Mouse (Mus musculus) retina, postnatal 1 day (tissue): ENCODE measurements around the gene Gramd4.
"Not testable (repeated sequence)": the region's sequence is repeated elsewhere in the genome, so short reads cannot be mapped to it uniquely, and the experiment has no call there.

Experiments
- DNase-seq: peaks from one replicate; pipeline ENCODE4 v3.0.0-alpha.2; 2012

The Gramd4 gene

GRCm38 (mm10) chr15:86091998-86092670, 34.6 kb downstream of the Gramd4 start:
- DNase-seq, result no peak

DNA sequence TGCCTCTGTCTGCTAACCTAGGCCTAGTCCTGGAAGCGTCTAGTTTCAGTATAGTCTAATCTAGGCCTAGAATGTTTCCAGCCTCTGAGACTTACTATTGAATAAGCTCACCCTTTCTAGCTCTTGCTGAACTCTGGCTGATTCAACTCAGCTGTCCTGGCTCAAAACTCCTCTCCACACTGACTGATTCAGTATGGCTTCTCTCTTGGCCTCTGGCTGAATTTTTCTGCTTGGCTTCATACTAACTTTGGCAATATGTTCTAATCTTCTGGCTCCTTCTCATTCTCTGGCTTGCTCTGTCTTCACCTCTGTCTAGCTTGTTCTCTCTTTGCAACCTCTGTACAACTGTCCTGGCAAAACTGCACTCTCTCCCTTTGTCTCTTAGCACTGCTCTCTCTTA, 35.7 kb downstream of the Gramd4 start:
- no peak for DNase-seq

DNA sequence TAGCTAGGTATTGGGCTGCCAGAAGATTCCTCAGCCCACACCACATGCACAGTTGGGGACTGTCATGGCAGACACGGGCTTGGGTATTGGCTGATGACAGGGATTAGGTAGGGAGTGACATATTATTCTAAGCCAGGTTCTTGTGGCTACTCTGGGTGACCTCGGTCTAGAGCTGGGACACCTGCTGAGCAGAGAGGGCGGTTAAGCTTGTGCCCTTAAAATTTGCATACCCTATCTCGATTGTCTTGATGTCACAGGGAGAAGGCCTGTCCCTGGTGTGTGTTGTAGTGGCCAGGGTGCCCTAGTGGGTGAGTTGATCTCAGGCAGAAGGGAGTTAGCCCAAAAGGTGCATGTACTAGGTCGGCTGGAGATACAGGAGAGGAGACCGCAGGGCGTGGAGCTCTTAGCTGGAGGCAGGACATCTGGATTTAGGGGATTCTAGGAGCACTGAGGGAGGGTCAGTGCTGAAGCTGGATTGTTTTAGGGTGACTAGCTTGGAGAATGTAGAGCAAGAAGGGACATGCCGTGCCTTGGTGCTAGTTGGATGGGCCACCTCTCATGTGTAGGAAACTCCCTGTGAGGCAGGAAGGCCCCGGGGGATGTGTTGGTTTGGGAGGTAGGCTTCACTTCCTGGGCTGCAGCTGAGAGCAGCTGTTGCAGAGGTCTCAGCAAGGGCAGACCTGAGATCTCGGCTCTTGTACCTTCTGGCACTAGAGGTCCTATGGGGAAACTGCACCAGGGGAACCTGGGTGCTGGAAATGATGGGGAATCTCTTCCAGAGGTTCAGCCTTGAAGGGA, 37.0 kb downstream of the Gramd4 start:
- DNase-seq, result no peak

DNA sequence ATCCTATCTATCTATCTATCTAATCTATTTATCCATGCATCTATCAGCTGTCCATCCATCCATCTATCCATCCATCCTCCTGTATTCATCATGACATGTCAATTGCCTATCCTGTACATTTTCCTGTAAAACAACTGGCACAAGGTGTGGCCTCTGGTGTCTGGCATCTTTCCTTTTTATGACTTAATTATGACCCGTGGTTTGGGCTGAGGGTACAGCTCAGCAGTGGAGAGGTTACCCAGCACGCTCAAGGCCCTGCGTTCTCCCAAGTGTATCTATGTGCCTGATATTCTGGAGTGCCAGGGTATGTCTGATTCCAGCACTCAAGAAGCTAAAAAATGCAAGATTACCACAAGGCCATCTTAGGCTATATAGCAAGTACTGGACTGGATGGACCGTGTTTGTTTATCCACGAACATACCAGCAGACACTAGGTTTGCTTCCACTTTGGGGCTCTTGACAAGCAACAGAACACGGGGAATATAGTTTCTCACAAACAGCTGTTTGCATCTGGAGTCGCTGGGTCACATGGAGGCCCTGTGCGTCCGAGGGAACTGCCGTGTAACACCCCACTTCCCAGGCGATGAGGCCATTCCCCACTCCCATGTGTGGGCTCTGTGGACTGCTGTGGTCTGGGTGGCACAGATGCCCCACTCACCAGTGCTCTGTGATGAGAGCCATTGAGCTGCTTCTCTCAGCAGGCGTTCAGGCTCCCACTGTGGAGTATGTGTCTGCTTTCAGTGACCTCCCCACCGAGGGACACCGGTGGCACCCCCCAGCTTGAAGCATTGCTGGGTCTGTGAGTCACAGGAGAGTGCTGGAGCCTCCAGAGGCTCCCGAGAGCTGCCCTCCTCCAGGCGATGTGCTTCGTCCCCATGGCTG, 38.5 kb downstream of the Gramd4 start:
- DNase-seq, result no peak

DNA sequence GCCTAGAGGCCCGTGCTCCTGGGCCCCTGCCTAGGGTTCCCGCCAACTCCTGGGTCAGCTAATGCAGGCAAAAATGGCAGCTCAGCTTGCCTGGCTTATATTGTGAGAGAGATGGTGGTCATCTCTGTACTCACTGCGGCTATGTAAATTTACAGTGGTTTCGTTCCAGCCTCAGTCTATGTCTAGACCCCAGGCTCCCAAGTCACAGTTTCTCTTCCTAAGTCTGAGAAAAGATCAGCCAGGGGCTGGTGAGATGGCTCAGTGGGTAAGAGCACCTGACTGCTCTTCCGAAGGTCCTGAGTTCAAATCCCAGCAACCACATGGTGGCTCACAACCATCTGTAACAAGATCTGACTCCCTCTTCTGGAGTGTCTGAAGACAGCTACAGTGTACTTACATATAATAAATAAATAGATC, 39.1 kb downstream of the Gramd4 start:
- not testable (repeated sequence) for DNase-seq

DNA sequence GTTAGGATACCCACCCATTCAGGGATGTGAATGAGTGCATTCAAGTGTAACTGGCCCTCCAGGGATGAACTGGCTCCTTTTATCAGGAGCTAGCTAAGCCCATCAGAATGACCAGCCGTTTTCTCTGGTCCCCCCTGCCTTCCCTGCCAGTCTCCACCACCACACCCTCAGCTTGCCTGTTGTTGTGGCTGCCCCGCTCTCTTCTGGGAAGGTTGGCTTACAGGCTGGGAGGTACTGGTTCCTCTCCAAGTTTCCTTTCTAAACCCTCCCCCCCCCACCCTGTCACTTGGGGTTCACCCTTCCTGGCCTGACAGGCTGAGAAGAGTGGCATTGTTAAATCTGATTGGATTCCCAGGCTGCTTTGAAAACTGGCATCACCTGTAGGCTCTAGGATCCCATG, 40.4 kb downstream of the Gramd4 start:
- peak; percentile 29 for DNase-seq

GRCm38 (mm10) chr15:86101585-86101984, 44.1 kb downstream of the Gramd4 start:
- DNase-seq, result no peak

DNA sequence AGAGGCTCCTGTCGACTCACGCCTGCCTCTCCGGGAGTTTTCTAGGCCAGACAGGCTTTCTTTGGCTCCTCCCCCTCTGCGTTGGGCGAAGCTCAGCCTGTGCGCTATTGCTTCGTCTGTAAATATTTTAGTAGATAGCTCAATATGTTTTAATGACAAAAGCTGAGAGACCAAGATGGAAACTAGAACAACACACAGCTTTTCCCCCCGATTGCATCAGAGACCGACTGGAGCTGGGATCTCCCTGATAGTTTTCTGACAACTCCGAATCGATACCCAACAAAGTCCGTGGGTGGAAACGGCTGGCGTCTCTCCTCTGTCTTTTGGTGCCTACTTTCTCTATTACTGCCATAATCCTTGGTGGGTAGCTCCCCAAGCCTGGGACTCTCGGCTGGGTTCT, 44.8 kb downstream of the Gramd4 start:
- no peak for DNase-seq

DNA sequence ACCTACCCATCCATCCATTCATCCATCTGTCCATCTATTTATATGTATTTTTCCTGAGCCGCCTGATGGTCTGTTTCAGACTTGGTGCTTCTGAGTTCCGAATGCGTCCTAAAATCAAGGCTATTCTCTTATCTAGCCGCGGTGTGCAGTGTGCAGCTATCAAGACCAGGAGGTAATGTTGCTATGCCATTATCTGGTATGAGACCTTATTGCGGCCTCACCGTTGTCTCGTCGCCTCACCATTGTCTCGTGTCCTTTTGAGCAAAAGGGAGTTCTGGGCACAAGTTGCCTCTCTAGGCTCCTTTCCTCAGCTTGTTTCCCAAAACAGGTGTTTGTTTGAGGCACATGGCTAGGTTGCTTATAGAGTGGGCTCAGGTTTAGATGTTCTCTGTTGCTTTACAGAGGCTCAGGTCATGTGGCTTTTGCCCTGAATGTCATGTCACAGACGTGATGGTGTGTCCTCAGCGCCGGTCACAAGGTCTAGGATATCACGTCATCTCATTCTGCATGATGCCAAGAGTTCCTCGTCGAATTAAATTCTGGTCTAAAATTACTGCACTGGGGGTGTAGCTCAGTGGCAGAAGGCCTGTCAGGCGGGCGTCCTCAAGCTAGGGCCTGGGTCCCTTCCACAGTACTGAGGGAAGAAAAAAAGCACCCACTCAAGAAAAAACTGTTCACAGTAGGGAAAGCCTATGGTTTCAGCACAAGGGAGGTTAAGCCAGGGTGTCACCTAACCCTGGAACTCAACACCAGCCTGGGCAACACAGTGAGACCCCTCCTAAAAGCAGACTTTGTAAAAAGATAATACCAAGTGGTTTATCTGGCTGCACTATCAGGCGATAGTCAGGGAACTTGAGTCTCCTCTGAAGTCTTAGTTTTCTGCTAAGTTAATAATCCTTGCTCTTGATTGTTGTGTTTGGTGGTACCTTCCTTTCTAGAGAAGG, 47.2 kb downstream of the Gramd4 start:
- DNase-seq, result no peak

DNA sequence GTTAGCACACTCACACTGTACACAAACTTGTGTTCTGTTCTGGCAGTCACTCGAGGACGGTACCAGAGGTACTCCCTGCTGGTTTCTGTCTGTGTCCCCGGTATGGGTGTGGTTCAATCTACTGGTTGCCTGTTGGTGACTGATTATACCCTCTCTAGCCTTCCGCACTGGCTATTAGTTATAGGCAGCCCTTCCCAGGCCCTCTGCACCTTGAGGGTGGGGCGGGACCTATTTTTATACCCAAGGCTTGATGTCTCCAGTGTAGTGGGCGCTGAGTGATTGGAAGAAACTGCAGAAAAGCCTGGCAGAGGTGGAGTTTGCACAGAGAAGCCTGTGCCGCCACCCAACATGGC, 47.8 kb downstream of the Gramd4 start:
- no peak for DNase-seq

DNA sequence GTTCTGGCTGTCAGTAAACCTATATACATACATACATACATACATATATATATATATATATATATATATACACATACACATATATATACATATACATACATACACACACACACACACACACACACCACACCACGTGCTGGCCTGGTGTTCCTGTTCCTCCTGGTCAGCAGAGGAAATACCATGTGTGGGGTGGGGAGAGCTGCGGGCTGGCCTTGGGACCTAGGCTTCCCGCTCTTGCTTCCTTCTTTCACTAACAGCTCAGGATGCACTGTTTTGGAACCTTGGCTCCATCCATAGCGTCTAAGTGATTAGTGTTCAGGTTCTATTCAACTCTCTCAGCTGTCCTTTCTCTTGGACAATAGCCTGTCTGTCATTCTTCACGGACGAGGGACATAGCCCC, 48.3 kb downstream of the Gramd4 start:
- DNase-seq, result no peak

- peak; percentile 47 for DNase-seq
Observed at GRCm38 (mm10) chr15:86107831-86108471, 50.5 kb downstream of the Gramd4 start.

GRCm38 (mm10) chr15:86109245-86109644, 51.8 kb downstream of the Gramd4 start:
- DNase-seq, result no peak

- no peak for DNase-seq
Observed at GRCm38 (mm10) chr15:86109650-86110211, 52.2 kb downstream of the Gramd4 start.

DNA sequence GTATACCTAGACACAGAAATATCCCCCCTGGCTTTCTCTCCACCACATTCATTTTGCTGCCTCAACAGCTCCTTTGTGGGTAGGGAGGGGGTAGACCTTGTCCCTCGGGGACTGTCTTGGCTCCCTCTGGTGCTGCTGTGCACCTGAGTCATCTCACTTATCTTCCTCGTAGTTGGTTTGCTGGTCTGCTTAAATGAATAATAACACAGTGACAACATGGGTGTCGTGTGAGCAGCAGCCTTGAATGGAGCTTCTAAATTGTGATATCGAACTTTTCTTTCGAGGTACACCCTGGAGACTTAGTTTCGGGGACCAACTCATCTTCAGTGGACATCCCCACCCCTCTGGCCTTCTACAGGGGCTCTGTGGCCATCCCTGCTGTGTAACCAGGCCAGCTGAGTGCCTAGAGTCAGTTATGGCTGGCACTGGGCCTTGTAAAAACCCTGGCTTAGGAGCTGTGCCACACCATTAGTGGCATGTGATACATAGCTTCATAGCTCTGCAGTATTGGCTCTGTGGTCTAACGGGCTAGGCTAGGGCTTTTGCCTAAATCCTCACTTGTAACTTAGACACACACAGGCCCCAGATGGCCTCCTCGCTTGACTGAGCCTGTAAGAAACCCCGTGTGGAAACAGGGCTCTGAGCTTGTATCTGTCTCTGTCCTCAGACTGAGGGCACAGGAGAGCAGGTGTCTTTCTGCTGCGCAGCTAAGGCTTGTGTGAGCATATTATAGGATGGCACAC, 53.0 kb downstream of the Gramd4 start:
- peak; percentile 62 for DNase-seq

DNA sequence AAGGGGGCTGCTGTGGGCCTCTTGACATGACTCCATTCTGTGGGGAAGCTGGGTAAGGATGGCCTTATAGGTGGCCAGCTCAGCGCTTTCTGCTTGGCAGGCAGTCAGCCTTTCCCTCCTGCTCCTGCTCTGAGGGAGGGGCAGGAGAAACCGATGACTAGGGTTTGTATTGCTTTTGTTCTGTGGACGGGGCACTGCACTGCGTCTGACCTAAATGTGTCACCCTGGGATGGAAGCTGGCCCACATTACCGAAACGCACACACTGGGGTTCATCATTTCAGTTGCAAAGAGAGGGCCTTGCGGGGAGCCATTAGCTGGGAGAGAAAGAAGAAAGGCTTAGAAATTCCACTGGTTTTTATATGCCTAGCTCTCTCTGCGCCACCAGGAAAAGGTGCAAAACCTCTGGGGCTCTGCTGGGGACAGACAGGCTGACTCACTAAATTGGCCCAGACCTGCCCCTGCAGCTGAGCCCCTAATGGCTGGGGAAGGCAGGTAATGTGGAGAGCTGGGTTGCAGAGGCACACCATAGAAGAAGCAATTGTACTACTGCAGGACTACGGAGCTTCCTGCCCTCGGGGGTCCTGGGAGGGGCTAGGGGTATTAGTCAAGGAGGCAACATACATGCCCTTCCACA, 55.3 kb downstream of the Gramd4 start:
- DNase-seq, result peak; percentile 95

GRCm38 (mm10) chr15:86113342-86113710, 55.8 kb downstream of the Gramd4 start:
- peak; percentile 87 for DNase-seq

- no peak for DNase-seq
Observed at GRCm38 (mm10) chr15:86116421-86116820, 58.9 kb downstream of the Gramd4 start.

- DNase-seq, result peak; percentile 50
Observed at GRCm38 (mm10) chr15:86117115-86118100, 59.9 kb downstream of the Gramd4 start.
